Mouse (Mus musculus): ENCODE data around the gene Bik. TPM values are rescaled to one million over a fixed set of nuclear protein-coding genes. Genes with fewer than 3 reads are reported as not detected.

Bik gene
- 2.1 TPM for total RNA-seq (2023)

GRCm38 (mm10) chr15:83526424-83527091 lies at the start of gene Bik:
Gene Bik (plus strand): TSS chr15:83526862.

GRCm38 (mm10) chr15:83510805-83511405 lies 15.8 kb upstream of the Bik start, which contains the start of gene Ttll1:
Gene Ttll1 (minus strand): TSS chr15:83510893.

GRCm38 (mm10) chr15:83563327-83563856 lies 36.7 kb downstream of the Bik start, which contains the start of the genes Tspo and Mcat:
Gene Tspo (plus strand): TSS chr15:83563592.
Gene Mcat (minus strand): TSS chr15:83563787.

Other genes starting within 250 kb of the Bik start
- gene Arfgap3, start 176.6 kb upstream of the Bik start, total RNA-seq (2023), result 8.5 TPM
- 31.5 TPM for gene Pacsin2, start 62.3 kb upstream of the Bik start, total RNA-seq (2023)
- 4.2 TPM for gene Ttll1, start 16.0 kb upstream of the Bik start, total RNA-seq (2023)
- gene Tspo, start 36.7 kb downstream of the Bik start, total RNA-seq (2023), result 94.1 TPM
- 12.3 TPM for gene Mcat, start 36.9 kb downstream of the Bik start, total RNA-seq (2023)
- 19.6 TPM for gene Ttll12, start 68.3 kb downstream of the Bik start, total RNA-seq (2023)
- gene Scube1, start 198.2 kb downstream of the Bik start, total RNA-seq (2023), result not detected

All from CD4-positive naive resting alpha-beta T cell, adult 76 days (primary cell).